Mouse (Mus musculus) kidney, embryonic 14.5 days (tissue): ENCODE measurements at regions not wholly inside any gene's neighbourhood (a gene's known extent, or its start where the extent isn't known, plus 50 kb on each side); places are given as distances from the start of the nearest gene placed in this dataset.

Experiments
- ATAC-seq: fragments of 200-750 bp; cut with Nextera tagmentation; 2 replicates; pipeline ENCODE4 v1.8.0; 2017; ENCODE audit warnings: moderate number of reproducible peaks, mild to moderate bottlenecking, moderate TSS enrichment, moderate library complexity; ENCODE audit not compliant: low FRiP score, low TSS enrichment
- H3K27ac ChIP-seq: fragments of 300-500 bp; sonication (generic); 2 replicates; pipeline ENCODE4 v1.5.1; 2014; ENCODE audit warnings: low read depth, mild to moderate bottlenecking, low read length, moderate library complexity, mixed read lengths
- H3K27me3 ChIP-seq: fragments of 300-500 bp; sonication (generic); 2 replicates; pipeline ENCODE4 v1.6.1; 2014; ENCODE audit warnings: mild to moderate bottlenecking, low read length; ENCODE audit not compliant: control insufficient read depth, insufficient read depth
- H3K36me3 ChIP-seq: fragments of 300-500 bp; sonication (generic); 2 replicates; pipeline ENCODE4 v1.6.1; 2014; ENCODE audit warnings: low read length, mixed read lengths; ENCODE audit not compliant: control insufficient read depth, insufficient read depth
- H3K4me1 ChIP-seq: fragments of 300-500 bp; sonication (generic); 2 replicates; pipeline ENCODE4 v1.6.1; 2014; ENCODE audit warnings: low read length, mixed read lengths; ENCODE audit not compliant: control insufficient read depth, insufficient read depth
- H3K4me2 ChIP-seq: fragments of 300-500 bp; sonication (generic); replicated peaks from 2 replicates; pipeline ENCODE4 v1.6.1; 2014; ENCODE audit warnings: low read depth, mild to moderate bottlenecking, low read length
- H3K4me3 ChIP-seq: fragments of 300-500 bp; sonication (generic); 2 replicates; pipeline ENCODE4 v1.5.1; 2014; ENCODE audit warnings: mild to moderate bottlenecking, low read length
- H3K9ac ChIP-seq: fragments of 300-500 bp; sonication (generic); 2 replicates; pipeline ENCODE4 v1.6.1; 2014; ENCODE audit warnings: low read depth, mild to moderate bottlenecking, low read length, moderate library complexity
- H3K9me3 ChIP-seq: fragments of 300-500 bp; sonication (generic); 2 replicates; pipeline ENCODE4 v1.6.1; 2016; ENCODE audit warnings: low read length; ENCODE audit not compliant: control insufficient read depth
- WGBS: fragments of 180-500 bp; shearing (Covaris S2); extraction: QIAGEN DNeasy Blood & Tissue Kit; methylation state at CpG from one replicate; pipeline ENCODE4 v1.1.7; 2014; 5-methylcytosine and 5-hydroxymethylcytosine counted together

GRCm38 (mm10) chr12:16161947-16162346 is 345.2 kb upstream of the Trib2 start:
- H3K27ac ChIP-seq, result no peak overlapping the region
- H3K9ac ChIP-seq, result no peak overlapping the region
- H3K4me1 ChIP-seq, result no peaks in the 10 kb centered on the region
- no peak overlapping the region for H3K4me2 ChIP-seq
- WGBS, result 77% methylated on average over 4 of the region's 4 CpGs
- no peaks in the 10 kb centered on the region for H3K36me3 ChIP-seq
- H3K9me3 ChIP-seq, result no peaks in the 10 kb centered on the region
- H3K27me3 ChIP-seq, result no peaks in the 10 kb centered on the region
- H3K4me3 ChIP-seq, result no peak overlapping the region
- no peak for ATAC-seq

DNA sequence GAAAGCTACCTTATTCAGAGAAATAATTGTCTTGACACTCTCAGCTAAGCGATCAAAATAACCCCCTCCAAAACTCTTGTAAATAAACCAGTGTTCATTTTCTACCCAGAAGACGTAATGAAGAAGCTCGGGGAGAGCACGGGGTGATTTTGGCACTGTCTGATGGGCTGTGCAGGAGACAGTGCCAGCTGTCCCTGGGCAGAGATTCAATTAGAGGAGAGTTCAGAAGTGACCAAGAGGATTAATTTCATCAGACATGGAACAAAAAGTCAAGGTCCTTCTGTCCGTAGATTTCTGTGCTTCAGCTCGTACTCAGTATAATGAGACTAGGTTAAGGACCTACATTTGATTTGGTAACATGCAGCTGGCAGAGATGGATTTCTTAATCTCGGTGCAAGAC is 341.2 kb upstream of the Trib2 start:
- Histone ChIP-seq H3K4me1 (no peaks in the 10 kb centered on the region), H3K4me2 (no peak overlapping the region), H3K9me3 (no peaks in the 10 kb centered on the region), H3K9ac (no peak overlapping the region), H3K27me3 (no peaks in the 10 kb centered on the region), H3K27ac (no peak overlapping the region), H3K4me3 (no peak overlapping the region), H3K36me3 (no peaks in the 10 kb centered on the region)
- ATAC-seq, result no peak
- WGBS, result 79% methylated on average over 7 of the region's 7 CpGs

- 35% methylated on average over 2 of the region's 2 CpGs for WGBS
- no peak for ATAC-seq
Observed at GRCm38 (mm10) chr12:16155791-16156558, 339.3 kb upstream of the Trib2 start.

DNA sequence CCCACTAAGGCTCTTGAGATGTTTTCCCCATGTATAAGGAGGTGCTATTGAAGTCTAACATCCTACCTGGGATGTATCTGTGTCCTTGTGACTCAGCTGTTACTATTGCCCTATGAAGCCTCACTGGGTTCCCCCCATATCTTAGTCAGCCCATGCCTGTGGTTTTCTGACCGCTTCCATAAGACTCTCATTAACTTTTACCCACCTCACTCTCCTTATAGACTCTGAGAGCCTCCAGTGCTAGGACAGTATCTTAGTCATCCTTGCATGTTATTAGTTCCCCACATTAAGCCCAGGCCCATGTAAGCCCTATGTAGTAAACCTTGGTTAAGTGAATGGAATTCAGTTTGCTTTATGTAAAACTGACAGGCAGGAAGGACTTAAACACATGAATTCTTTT is 337.5 kb upstream of the Trib2 start:
- Histone ChIP-seq H3K9ac (no peak overlapping the region), H3K36me3 (no peaks in the 10 kb centered on the region), H3K9me3 (no peaks in the 10 kb centered on the region), H3K27ac (no peak overlapping the region), H3K27me3 (no peaks in the 10 kb centered on the region), H3K4me2 (no peak overlapping the region), H3K4me1 (no peaks in the 10 kb centered on the region), H3K4me3 (no peak overlapping the region)
- no peak for ATAC-seq
- 89% methylated on average over 1 of the region's 1 CpGs for WGBS

More at GRCm38 (mm10) chr12:16155791-16156558, 339.3 kb upstream of the Trib2 start:
- H3K27ac ChIP-seq, result no peak overlapping the region
- no peak overlapping the region for H3K4me3 ChIP-seq
- H3K4me1 ChIP-seq, result no peaks in the 10 kb centered on the region
- H3K4me2 ChIP-seq, result no peak overlapping the region
- no peaks in the 10 kb centered on the region for H3K9me3 ChIP-seq
- H3K36me3 ChIP-seq, result no peaks in the 10 kb centered on the region
- H3K27me3 ChIP-seq, result no peaks in the 10 kb centered on the region
- H3K9ac ChIP-seq, result no peak overlapping the region

GRCm38 (mm10) chr12:16152108-16152507 is 335.4 kb upstream of the Trib2 start:
- Histone ChIP-seq H3K9me3 (no peaks in the 10 kb centered on the region), H3K27me3 (no peaks in the 10 kb centered on the region), H3K4me2 (no peak overlapping the region), H3K4me3 (no peak overlapping the region), H3K27ac (no peak overlapping the region), H3K36me3 (no peaks in the 10 kb centered on the region), H3K9ac (no peak overlapping the region), H3K4me1 (no peaks in the 10 kb centered on the region)
- no peak for ATAC-seq
- 82% methylated on average over 11 of the region's 11 CpGs for WGBS

DNA sequence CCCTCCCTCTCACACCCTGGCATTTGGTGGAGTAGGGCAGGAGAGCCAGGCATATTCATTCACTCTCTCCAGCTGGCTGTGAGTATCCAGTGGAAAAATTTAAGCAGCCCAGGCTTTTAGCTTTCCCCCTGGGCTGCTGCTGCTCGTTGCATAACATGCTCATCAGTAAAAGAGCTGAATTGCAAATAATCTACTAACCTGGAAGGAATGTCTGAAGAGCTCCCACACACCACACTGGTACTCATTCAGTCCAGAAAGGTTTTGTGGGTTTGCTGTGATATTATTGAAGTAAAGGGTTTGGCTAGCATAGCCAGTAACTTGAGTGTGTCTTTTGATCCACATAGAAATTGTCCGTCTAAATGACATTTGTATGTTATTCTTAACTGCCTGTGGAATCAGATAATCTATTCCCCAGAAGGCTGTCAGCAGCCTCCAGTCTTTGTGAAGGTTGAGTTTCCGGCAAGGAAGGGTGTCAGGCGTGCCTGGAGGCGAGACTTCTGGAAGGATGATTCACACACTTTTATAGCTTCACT is 334.5 kb upstream of the Trib2 start:
- ATAC-seq, result 0 out of 2 replicates have a peak, but pooled peaks have one; percentile 28
- Histone ChIP-seq H3K27ac (no peak overlapping the region), H3K27me3 (no peaks in the 10 kb centered on the region), H3K4me2 (no peak overlapping the region), H3K4me3 (no peak overlapping the region), H3K9ac (no peak overlapping the region), H3K4me1 (no peaks in the 10 kb centered on the region), H3K36me3 (no peaks in the 10 kb centered on the region), H3K9me3 (no peaks in the 10 kb centered on the region)
- WGBS, result 10% methylated on average over 5 of the region's 5 CpGs

- no peaks in the 10 kb centered on the region for H3K4me1 ChIP-seq
- H3K27ac ChIP-seq, result no peak overlapping the region
- H3K4me3 ChIP-seq, result no peak overlapping the region
- no peaks in the 10 kb centered on the region for H3K27me3 ChIP-seq
- no peak overlapping the region for H3K4me2 ChIP-seq
- H3K36me3 ChIP-seq, result no peaks in the 10 kb centered on the region
- no peak overlapping the region for H3K9ac ChIP-seq
- 84% methylated on average over 2 of the region's 2 CpGs for WGBS
- no peak for ATAC-seq
- H3K9me3 ChIP-seq, result no peaks in the 10 kb centered on the region
Observed at GRCm38 (mm10) chr12:16146919-16147318, 330.2 kb upstream of the Trib2 start.

GRCm38 (mm10) chr12:16145621-16146020 is 328.9 kb upstream of the Trib2 start:
- no peaks in the 10 kb centered on the region for H3K4me1 ChIP-seq
- ATAC-seq, result no peak
- H3K27ac ChIP-seq, result no peak overlapping the region
- WGBS, result 83% methylated on average over 7 of the region's 7 CpGs
- H3K9me3 ChIP-seq, result no peaks in the 10 kb centered on the region
- no peak overlapping the region for H3K4me2 ChIP-seq
- no peak overlapping the region for H3K9ac ChIP-seq
- no peaks in the 10 kb centered on the region for H3K36me3 ChIP-seq
- no peak overlapping the region for H3K4me3 ChIP-seq
- no peaks in the 10 kb centered on the region for H3K27me3 ChIP-seq

- H3K9ac ChIP-seq, result no peak overlapping the region
- no peak overlapping the region for H3K4me2 ChIP-seq
- WGBS, result 81% methylated on average over 4 of the region's 4 CpGs
- no peaks in the 10 kb centered on the region for H3K27me3 ChIP-seq
- no peak overlapping the region for H3K4me3 ChIP-seq
- no peaks in the 10 kb centered on the region for H3K9me3 ChIP-seq
- no peak for ATAC-seq
- H3K4me1 ChIP-seq, result no peaks in the 10 kb centered on the region
- H3K36me3 ChIP-seq, result no peaks in the 10 kb centered on the region
- no peak overlapping the region for H3K27ac ChIP-seq
Observed at GRCm38 (mm10) chr12:16141193-16141592, 324.5 kb upstream of the Trib2 start.
